Mouse (Mus musculus): Measurements from ENCODE around the gene Pus1.

DNA sequence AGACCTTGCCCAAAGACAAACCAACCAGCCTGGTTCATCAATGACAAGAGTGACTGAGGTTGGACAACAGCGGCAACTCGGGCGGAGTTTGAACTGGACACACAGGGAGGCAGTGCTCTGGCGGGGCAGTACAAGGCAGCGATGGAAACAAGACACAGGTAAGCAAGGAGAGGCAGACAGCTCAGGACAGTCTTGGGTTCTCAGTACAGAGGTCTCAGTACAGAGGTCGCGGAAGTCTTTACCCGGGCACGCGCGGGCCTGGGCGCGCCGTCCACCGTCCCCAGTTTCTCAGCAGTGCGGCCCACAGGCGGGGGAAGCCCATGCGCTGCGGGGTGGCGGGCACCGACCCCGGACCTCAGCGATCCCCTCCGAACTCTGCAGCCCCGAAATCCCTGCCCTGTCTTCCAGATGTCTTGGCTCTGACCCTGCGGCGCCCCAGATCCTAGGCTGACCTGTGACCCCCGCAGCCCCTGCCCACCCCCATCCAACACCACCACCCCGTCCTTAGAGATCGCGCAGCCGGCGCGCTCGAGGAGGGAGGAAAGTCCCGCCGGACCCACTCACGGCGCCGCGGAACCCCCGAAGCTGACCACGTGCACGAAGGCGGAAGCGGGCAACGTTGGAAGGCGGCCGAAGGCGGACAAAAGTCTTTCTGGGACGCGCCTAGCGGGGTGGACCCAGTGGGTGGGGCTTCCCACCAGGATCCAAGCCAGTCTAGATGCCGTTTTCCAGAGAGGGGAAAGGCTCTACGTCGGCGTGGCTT is at the start of gene Pus1:
- TF ChIP-seq POLR2A (IDR thresholded peaks at IDR 0.05; ENCODE audit: control insufficient read depth, extremely low read depth, insufficient read depth, low read length, poor library complexity) (no peak; the same call in 1 of the 2 replicates), CTCF (IDR thresholded peaks at IDR 0.05; ENCODE audit: borderline replicate concordance, control insufficient read depth, extremely low read depth, insufficient read depth, low read length, poor library complexity) (no peak)

All from thymus, adult 2 months (tissue).